Mouse (Mus musculus): ENCODE measurements around the gene Pde1b. TPM values are rescaled to one million over a fixed set of nuclear protein-coding genes. Genes with fewer than 3 reads are reported as not detected.

Pde1b gene
- polyA plus RNA-seq, 1 experiment, result 2.8 TPM

GRCm38 (mm10) chr15:103547983-103548382 is 45.1 kb downstream of the Pde1b start:
- H3K27me3 ChIP-seq (replicated peaks; ENCODE audit: control insufficient read depth, insufficient read depth, low read length), result no peaks in the 10 kb centered on the region; the same call in 1 of the 2 replicates
- no peak for TF ChIP-seq CTCF (conservative IDR thresholded peaks at IDR 0.05; ENCODE audit: insufficient read depth, insufficient read length, low read depth, low read length)
- no peak for TF ChIP-seq POLR2A (IDR thresholded peaks at IDR 0.05; ENCODE audit: low read depth, low read length)
- 90% methylated on average over 3 of the region's 3 CpGs for whole genome bisulfite sequencing
- H3K4me3 ChIP-seq (ENCODE audit: insufficient read depth, low read depth, low read length), result no peak overlapping the region
- no peak overlapping the region for H3K27ac ChIP-seq (ENCODE audit: insufficient read depth, low read depth, low read length)
- H3K4me1 ChIP-seq (ENCODE audit: control insufficient read depth, insufficient read depth, low read length), result peaks cover 2% of the 10 kb centered on the region; the same call in 1 of the 2 replicates
- DNase-seq, result no peak
- H3K36me3 ChIP-seq (ENCODE audit: control insufficient read depth, insufficient read depth, low read length), result no peaks in the 10 kb centered on the region

GRCm38 (mm10) chr15:103549475-103549874 is 46.6 kb downstream of the Pde1b start:
- no peak for DNase-seq
- Histone ChIP-seq H3K4me1 (ENCODE audit: control insufficient read depth, insufficient read depth, low read length) (peaks cover 2% of the 10 kb centered on the region; the same call in 1 of the 2 replicates), H3K27me3 (replicated peaks; ENCODE audit: control insufficient read depth, insufficient read depth, low read length) (no peaks in the 10 kb centered on the region; the same call in 1 of the 2 replicates), H3K27ac (ENCODE audit: insufficient read depth, low read depth, low read length) (peak overlapping the region; percentile 38; the same call in 1 of the 2 replicates), H3K36me3 (ENCODE audit: control insufficient read depth, insufficient read depth, low read length) (no peaks in the 10 kb centered on the region), H3K4me3 (ENCODE audit: insufficient read depth, low read depth, low read length) (no peak overlapping the region)
- no peak for TF ChIP-seq POLR2A (IDR thresholded peaks at IDR 0.05; ENCODE audit: low read depth, low read length)
- no peak for TF ChIP-seq CTCF (conservative IDR thresholded peaks at IDR 0.05; ENCODE audit: insufficient read depth, insufficient read length, low read depth, low read length)
- 94% methylated on average over 1 of the region's 1 CpGs for WGBS

GRCm38 (mm10) chr15:103551053-103551452 is 48.2 kb downstream of the Pde1b start:
- WGBS, result 5% methylated on average over 1 of the region's 1 CpGs
- TF ChIP-seq CTCF (conservative IDR thresholded peaks at IDR 0.05; ENCODE audit: insufficient read depth, insufficient read length, low read depth, low read length) (no peak), POLR2A (IDR thresholded peaks at IDR 0.05; ENCODE audit: low read depth, low read length) (no peak)
- Histone ChIP-seq H3K27ac (ENCODE audit: insufficient read depth, low read depth, low read length) (peak overlapping the region; percentile 60; the same call in 1 of the 2 replicates), H3K4me3 (ENCODE audit: insufficient read depth, low read depth, low read length) (no peak overlapping the region), H3K27me3 (replicated peaks; ENCODE audit: control insufficient read depth, insufficient read depth, low read length) (no peaks in the 10 kb centered on the region; the same call in 1 of the 2 replicates), H3K36me3 (ENCODE audit: control insufficient read depth, insufficient read depth, low read length) (no peaks in the 10 kb centered on the region), H3K4me1 (ENCODE audit: control insufficient read depth, insufficient read depth, low read length) (peaks cover 2% of the 10 kb centered on the region; the same call in 1 of the 2 replicates)
- DNase-seq, result no peak

DNA sequence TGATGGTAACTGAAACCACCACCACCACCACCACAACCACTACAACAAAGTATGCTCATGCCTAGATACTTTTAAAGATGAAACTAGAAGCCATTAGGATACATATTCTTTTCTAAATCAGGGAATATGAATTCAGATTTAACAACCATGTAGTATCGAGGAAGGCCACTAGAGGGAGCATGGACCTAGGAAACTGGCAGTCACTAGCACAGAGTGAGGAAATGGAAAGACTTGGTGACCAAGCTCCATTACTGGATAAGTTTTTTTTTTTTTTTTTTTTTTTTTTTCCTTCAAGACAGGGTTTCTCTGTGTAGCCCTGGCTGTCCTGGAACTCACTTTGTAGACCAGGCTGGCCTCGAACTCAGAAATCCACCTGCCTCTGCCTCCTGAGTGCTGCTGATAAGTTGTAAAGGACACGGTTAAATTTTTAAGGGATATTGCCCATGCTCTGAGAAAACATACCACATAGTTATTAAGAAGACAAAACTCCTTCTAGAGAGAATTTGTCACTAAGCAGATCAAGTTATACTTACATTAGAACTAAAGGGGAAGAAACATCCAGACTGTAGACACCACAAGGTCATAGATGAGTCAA is 49.4 kb downstream of the Pde1b start:
- no peaks in the 10 kb centered on the region; the same call in 1 of the 2 replicates for H3K27me3 ChIP-seq (replicated peaks; ENCODE audit: control insufficient read depth, insufficient read depth, low read length)
- 44% methylated on average over 3 of the region's 3 CpGs for WGBS
- no peak for TF ChIP-seq POLR2A (IDR thresholded peaks at IDR 0.05; ENCODE audit: low read depth, low read length)
- peak; percentile 65 for TF ChIP-seq CTCF (conservative IDR thresholded peaks at IDR 0.05; ENCODE audit: insufficient read depth, insufficient read length, low read depth, low read length)
- no peaks in the 10 kb centered on the region for H3K36me3 ChIP-seq (ENCODE audit: control insufficient read depth, insufficient read depth, low read length)
- peaks cover 2% of the 10 kb centered on the region; the same call in 1 of the 2 replicates for H3K4me1 ChIP-seq (ENCODE audit: control insufficient read depth, insufficient read depth, low read length)
- H3K27ac ChIP-seq (ENCODE audit: insufficient read depth, low read depth, low read length), result peak overlapping the region; percentile 31
- H3K4me3 ChIP-seq (ENCODE audit: insufficient read depth, low read depth, low read length), result no peak overlapping the region
- peak; percentile 71 for DNase-seq

DNA sequence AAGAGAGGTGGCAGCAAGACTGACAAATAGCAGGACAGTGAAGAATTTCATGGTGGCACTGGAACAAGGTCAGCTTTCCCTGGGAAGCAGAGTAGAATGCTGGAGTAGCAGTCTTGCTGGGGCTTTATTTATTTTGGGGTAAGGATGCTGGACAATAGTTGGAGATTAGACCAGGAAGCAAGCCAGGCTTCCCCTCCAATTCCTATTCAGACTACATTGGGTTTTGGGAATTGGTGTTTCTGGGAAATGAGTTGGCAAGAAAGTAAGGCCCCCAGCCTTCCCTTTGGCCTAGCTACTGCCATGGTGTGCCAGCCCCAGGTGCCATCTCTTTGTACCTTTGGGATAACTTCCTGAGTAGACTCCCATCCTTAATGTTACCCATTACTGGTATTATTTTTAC is 62.1 kb downstream of the Pde1b start, which contains the start of gene Glycam1:
Gene Glycam1, minus strand, starts transcription at position 101 of the 400 bp plus-strand sequence.
- TF ChIP-seq POLR2A (IDR thresholded peaks at IDR 0.05; ENCODE audit: low read depth, low read length), result no peak
- no peak for TF ChIP-seq CTCF (conservative IDR thresholded peaks at IDR 0.05; ENCODE audit: insufficient read depth, insufficient read length, low read depth, low read length)

More for the DNA sequence above, 62.1 kb downstream of the Pde1b start, which contains the start of gene Glycam1:
- DNase-seq, result no peak
- Histone ChIP-seq H3K27me3 (replicated peaks; ENCODE audit: control insufficient read depth, insufficient read depth, low read length) (no peaks in the 10 kb centered on the region), H3K4me3 (ENCODE audit: insufficient read depth, low read depth, low read length) (no peak within 1 kb of the TSS), H3K4me1 (ENCODE audit: control insufficient read depth, insufficient read depth, low read length) (no peaks in the 10 kb centered on the region), H3K27ac (ENCODE audit: insufficient read depth, low read depth, low read length) (no peak within 1 kb of the TSS), H3K36me3 (ENCODE audit: control insufficient read depth, insufficient read depth, low read length) (no peaks in the 10 kb centered on the region)

Other genes with a start within 250 kb of the Pde1b start
- gene Nfe2, start 244.6 kb upstream of the Pde1b start, polyA plus RNA-seq (2012; rRNA removed), result 0.58 and 1.0 TPM in 2 replicates
- gene Copz1, start 230.3 kb upstream of the Pde1b start, polyA plus RNA-seq (2012; rRNA removed), result 138 TPM in 2 replicates
- gene Gpr84, start 192.4 kb upstream of the Pde1b start, polyA plus RNA-seq (2012; rRNA removed), result 0.13 TPM in 1 of 2 replicates, not detected in the other
- 5.2 and 6.1 TPM in 2 replicates for gene Zfp385a, start 162.9 kb upstream of the Pde1b start, polyA plus RNA-seq (2012; rRNA removed)
- 9.3 and 9.7 TPM in 2 replicates for gene Itga5, start 136.3 kb upstream of the Pde1b start, polyA plus RNA-seq (2012; rRNA removed)
- 0.23 TPM in 1 of 2 replicates, not detected in the other for gene Gtsf1, start 72.6 kb upstream of the Pde1b start, polyA plus RNA-seq (2012; rRNA removed)
- gene Gtsf2, start 54.6 kb upstream of the Pde1b start, polyA plus RNA-seq (2012; rRNA removed), result not detected in 2 replicates
- gene Nckap1l, start 49.2 kb upstream of the Pde1b start, polyA plus RNA-seq (2012; rRNA removed), result 3.0 and 5.9 TPM in 2 replicates
- 253 and 258 TPM in 2 replicates for gene Ppp1r1a, start 35.0 kb downstream of the Pde1b start, polyA plus RNA-seq (2012; rRNA removed)
- gene Glycam1, start 62.0 kb downstream of the Pde1b start, polyA plus RNA-seq (2012; rRNA removed), result 118 TPM in 1 of 2 replicates, not detected in the other